Mouse (Mus musculus): ENCODE results near the gene Pcdh7. TPM values are rescaled to one million over a fixed set of nuclear protein-coding genes. Genes with fewer than 3 reads are reported as not detected.

The Pcdh7 gene
- polyA plus RNA-seq, 1 experiment from 2014 or later: 22.8 TPM

GRCm38 (mm10) chr5:57847500-57847899, 129.7 kb downstream of the Pcdh7 start:
- no peak for ATAC-seq (replicated peaks; ENCODE audit: extremely low read depth, insufficient read depth, low FRiP score)
- WGBS: 71% methylated on average over 3 of the region's 3 CpGs
- Histone ChIP-seq H3K4me1 (ENCODE audit: control insufficient read depth, insufficient read depth, low read length) (peaks cover 7% of the 10 kb centered on the region), H3K27ac (ENCODE audit: low read length) (no peak overlapping the region), H3K9ac (ENCODE audit: low read length) (no peak overlapping the region), H3K4me2 (ENCODE audit: low read depth, low read length) (no peak overlapping the region), H3K4me3 (ENCODE audit: low read length) (no peak overlapping the region), H3K27me3 (ENCODE audit: control insufficient read depth, insufficient read depth, low read length) (no peaks in the 10 kb centered on the region), H3K9me3 (replicated peaks; ENCODE audit: control insufficient read depth, low read length) (no peaks in the 10 kb centered on the region), H3K36me3 (ENCODE audit: control insufficient read depth, insufficient read depth) (no peaks in the 10 kb centered on the region)

GRCm38 (mm10) chr5:57850111-57850510, 132.3 kb downstream of the Pcdh7 start:
- H3K4me2 ChIP-seq (ENCODE audit: low read depth, low read length): no peak overlapping the region
- H3K27ac ChIP-seq (ENCODE audit: low read length): no peak overlapping the region
- H3K9ac ChIP-seq (ENCODE audit: low read length): no peak overlapping the region
- WGBS: 40% methylated on average over 2 of the region's 2 CpGs
- H3K9me3 ChIP-seq (replicated peaks; ENCODE audit: control insufficient read depth, low read length): no peaks in the 10 kb centered on the region
- H3K4me3 ChIP-seq (ENCODE audit: low read length): no peak overlapping the region
- ATAC-seq (replicated peaks; ENCODE audit: extremely low read depth, insufficient read depth, low FRiP score): no peak
- peaks cover 7% of the 10 kb centered on the region for H3K4me1 ChIP-seq (ENCODE audit: control insufficient read depth, insufficient read depth, low read length)
- no peaks in the 10 kb centered on the region for H3K36me3 ChIP-seq (ENCODE audit: control insufficient read depth, insufficient read depth)
- no peaks in the 10 kb centered on the region for H3K27me3 ChIP-seq (ENCODE audit: control insufficient read depth, insufficient read depth, low read length)

GRCm38 (mm10) chr5:57857316-57857715, 139.5 kb downstream of the Pcdh7 start:
- no peak for ATAC-seq (replicated peaks; ENCODE audit: extremely low read depth, insufficient read depth, low FRiP score)
- H3K9ac ChIP-seq (ENCODE audit: low read length): no peak overlapping the region
- H3K4me1 ChIP-seq (ENCODE audit: control insufficient read depth, insufficient read depth, low read length): 0 out of 2 replicates have a peak, but pooled peaks cover 5% of the 10 kb centered on the region
- H3K9me3 ChIP-seq (replicated peaks; ENCODE audit: control insufficient read depth, low read length): no peaks in the 10 kb centered on the region
- 70% methylated on average over 3 of the region's 3 CpGs for WGBS
- H3K36me3 ChIP-seq (ENCODE audit: control insufficient read depth, insufficient read depth): no peaks in the 10 kb centered on the region
- H3K27ac ChIP-seq (ENCODE audit: low read length): no peak overlapping the region
- H3K27me3 ChIP-seq (ENCODE audit: control insufficient read depth, insufficient read depth, low read length): no peaks in the 10 kb centered on the region
- no peak overlapping the region for H3K4me3 ChIP-seq (ENCODE audit: low read length)
- no peak overlapping the region for H3K4me2 ChIP-seq (ENCODE audit: low read depth, low read length)

- Histone ChIP-seq H3K27me3 (ENCODE audit: control insufficient read depth, insufficient read depth, low read length) (no peaks in the 10 kb centered on the region), H3K4me3 (ENCODE audit: low read length) (no peak overlapping the region), H3K4me2 (ENCODE audit: low read depth, low read length) (no peak overlapping the region), H3K9me3 (replicated peaks; ENCODE audit: control insufficient read depth, low read length) (no peaks in the 10 kb centered on the region), H3K4me1 (ENCODE audit: control insufficient read depth, insufficient read depth, low read length) (peaks cover 14% of the 10 kb centered on the region), H3K9ac (ENCODE audit: low read length) (no peak overlapping the region), H3K36me3 (ENCODE audit: control insufficient read depth, insufficient read depth) (no peaks in the 10 kb centered on the region), H3K27ac (ENCODE audit: low read length) (no peak overlapping the region)
- WGBS: 81% methylated on average over 3 of the region's 3 CpGs
- no peak for ATAC-seq (replicated peaks; ENCODE audit: extremely low read depth, insufficient read depth, low FRiP score)
Observed at GRCm38 (mm10) chr5:57864254-57864653, 146.5 kb downstream of the Pcdh7 start.

GRCm38 (mm10) chr5:57865256-57865655, 147.5 kb downstream of the Pcdh7 start:
- H3K9me3 ChIP-seq (replicated peaks; ENCODE audit: control insufficient read depth, low read length): no peaks in the 10 kb centered on the region
- WGBS: 70% methylated on average over 3 of the region's 3 CpGs
- no peak for ATAC-seq (replicated peaks; ENCODE audit: extremely low read depth, insufficient read depth, low FRiP score)

GRCm38 (mm10) chr5:57866097-57866496, 148.3 kb downstream of the Pcdh7 start:
- WGBS: 55% methylated on average over 1 of the region's 1 CpGs
- Histone ChIP-seq H3K4me3 (ENCODE audit: low read length) (no peak overlapping the region), H3K27ac (ENCODE audit: low read length) (no peak overlapping the region), H3K36me3 (ENCODE audit: control insufficient read depth, insufficient read depth) (no peaks in the 10 kb centered on the region), H3K4me1 (ENCODE audit: control insufficient read depth, insufficient read depth, low read length) (peaks cover 14% of the 10 kb centered on the region), H3K4me2 (ENCODE audit: low read depth, low read length) (no peak overlapping the region), H3K27me3 (ENCODE audit: control insufficient read depth, insufficient read depth, low read length) (no peaks in the 10 kb centered on the region), H3K9me3 (replicated peaks; ENCODE audit: control insufficient read depth, low read length) (no peaks in the 10 kb centered on the region), H3K9ac (ENCODE audit: low read length) (no peak overlapping the region)
- no peak for ATAC-seq (replicated peaks; ENCODE audit: extremely low read depth, insufficient read depth, low FRiP score)

More at GRCm38 (mm10) chr5:57865256-57865655, 147.5 kb downstream of the Pcdh7 start:
- Histone ChIP-seq H3K9ac (ENCODE audit: low read length) (no peak overlapping the region), H3K4me2 (ENCODE audit: low read depth, low read length) (no peak overlapping the region), H3K36me3 (ENCODE audit: control insufficient read depth, insufficient read depth) (no peaks in the 10 kb centered on the region), H3K27ac (ENCODE audit: low read length) (no peak overlapping the region), H3K4me3 (ENCODE audit: low read length) (no peak overlapping the region), H3K4me1 (ENCODE audit: control insufficient read depth, insufficient read depth, low read length) (peaks cover 14% of the 10 kb centered on the region), H3K27me3 (ENCODE audit: control insufficient read depth, insufficient read depth, low read length) (no peaks in the 10 kb centered on the region)

- WGBS: 63% methylated on average over 2 of the region's 2 CpGs
- H3K4me1 ChIP-seq (ENCODE audit: control insufficient read depth, insufficient read depth, low read length): peaks cover 14% of the 10 kb centered on the region
- ATAC-seq (replicated peaks; ENCODE audit: extremely low read depth, insufficient read depth, low FRiP score): no peak
- H3K36me3 ChIP-seq (ENCODE audit: control insufficient read depth, insufficient read depth): no peaks in the 10 kb centered on the region
- no peak overlapping the region for H3K4me2 ChIP-seq (ENCODE audit: low read depth, low read length)
- H3K4me3 ChIP-seq (ENCODE audit: low read length): no peak overlapping the region
- no peak overlapping the region for H3K9ac ChIP-seq (ENCODE audit: low read length)
- no peak overlapping the region for H3K27ac ChIP-seq (ENCODE audit: low read length)
- H3K27me3 ChIP-seq (ENCODE audit: control insufficient read depth, insufficient read depth, low read length): no peaks in the 10 kb centered on the region
- H3K9me3 ChIP-seq (replicated peaks; ENCODE audit: control insufficient read depth, low read length): no peaks in the 10 kb centered on the region
Observed at GRCm38 (mm10) chr5:57867906-57868305, 150.1 kb downstream of the Pcdh7 start.

- Histone ChIP-seq H3K9ac (ENCODE audit: low read length) (peak overlapping the region; percentile 35), H3K9me3 (replicated peaks; ENCODE audit: control insufficient read depth, low read length) (no peaks in the 10 kb centered on the region), H3K4me1 (ENCODE audit: control insufficient read depth, insufficient read depth, low read length) (peaks cover 14% of the 10 kb centered on the region), H3K27ac (ENCODE audit: low read length) (peak overlapping the region; percentile 35), H3K4me2 (ENCODE audit: low read depth, low read length) (peak overlapping the region; percentile 41), H3K27me3 (ENCODE audit: control insufficient read depth, insufficient read depth, low read length) (no peaks in the 10 kb centered on the region), H3K4me3 (ENCODE audit: low read length) (no peak overlapping the region), H3K36me3 (ENCODE audit: control insufficient read depth, insufficient read depth) (no peaks in the 10 kb centered on the region)
- 42% methylated on average over 4 of the region's 4 CpGs for WGBS
- no peak for ATAC-seq (replicated peaks; ENCODE audit: extremely low read depth, insufficient read depth, low FRiP score)
Observed at GRCm38 (mm10) chr5:57868702-57869101, 150.9 kb downstream of the Pcdh7 start.

GRCm38 (mm10) chr5:57870727-57871126, 153.0 kb downstream of the Pcdh7 start:
- Histone ChIP-seq H3K4me3 (ENCODE audit: low read length) (no peak overlapping the region), H3K36me3 (ENCODE audit: control insufficient read depth, insufficient read depth) (no peaks in the 10 kb centered on the region), H3K9me3 (replicated peaks; ENCODE audit: control insufficient read depth, low read length) (no peaks in the 10 kb centered on the region), H3K4me1 (ENCODE audit: control insufficient read depth, insufficient read depth, low read length) (peaks cover 12% of the 10 kb centered on the region), H3K27me3 (ENCODE audit: control insufficient read depth, insufficient read depth, low read length) (no peaks in the 10 kb centered on the region), H3K9ac (ENCODE audit: low read length) (no peak overlapping the region), H3K4me2 (ENCODE audit: low read depth, low read length) (no peak overlapping the region), H3K27ac (ENCODE audit: low read length) (no peak overlapping the region)
- no peak for ATAC-seq (replicated peaks; ENCODE audit: extremely low read depth, insufficient read depth, low FRiP score)
- WGBS: 78% methylated on average over 1 of the region's 1 CpGs

- H3K4me2 ChIP-seq (ENCODE audit: low read depth, low read length): no peak overlapping the region
- no peak overlapping the region for H3K9ac ChIP-seq (ENCODE audit: low read length)
- H3K27ac ChIP-seq (ENCODE audit: low read length): no peak overlapping the region
- no peaks in the 10 kb centered on the region for H3K36me3 ChIP-seq (ENCODE audit: control insufficient read depth, insufficient read depth)
- H3K9me3 ChIP-seq (replicated peaks; ENCODE audit: control insufficient read depth, low read length): no peaks in the 10 kb centered on the region
- no peak for ATAC-seq (replicated peaks; ENCODE audit: extremely low read depth, insufficient read depth, low FRiP score)
- H3K27me3 ChIP-seq (ENCODE audit: control insufficient read depth, insufficient read depth, low read length): no peaks in the 10 kb centered on the region
- no peak overlapping the region for H3K4me3 ChIP-seq (ENCODE audit: low read length)
- no peaks in the 10 kb centered on the region; the same call in 1 of the 2 replicates for H3K4me1 ChIP-seq (ENCODE audit: control insufficient read depth, insufficient read depth, low read length)
Observed at GRCm38 (mm10) chr5:57884982-57885381, 167.2 kb downstream of the Pcdh7 start.
